Mouse (Mus musculus) Muller cell, postnatal 12 days (primary cell): Measurements from ENCODE around the gene Mien1.

Experiments used
- DNase-seq: peaks from one replicate; pipeline ENCODE4 v3.0.0-alpha.2; 2015; ENCODE audit errors: inconsistent ontology term

Gene Mien1

GRCm38 (mm10) chr11:98459860-98460259 is 21.1 kb upstream of the Mien1 start:
- no peak for DNase-seq

GRCm38 (mm10) chr11:98459071-98459741 is 20.4 kb upstream of the Mien1 start:
- no peak for DNase-seq

GRCm38 (mm10) chr11:98458121-98458990 is 19.6 kb upstream of the Mien1 start:
- DNase-seq: no peak

- DNase-seq: peak; percentile 74
These were observed 18.8 kb upstream of the Mien1 start for GRCm38 (mm10) chr11:98457367-98458120.

GRCm38 (mm10) chr11:98456945-98457344 is 18.2 kb upstream of the Mien1 start:
- DNase-seq: no peak

GRCm38 (mm10) chr11:98456545-98456944 is 17.8 kb upstream of the Mien1 start:
- DNase-seq: no peak

GRCm38 (mm10) chr11:98455484-98455883 is 16.7 kb upstream of the Mien1 start:
- no peak for DNase-seq

GRCm38 (mm10) chr11:98449921-98450771 is 11.4 kb upstream of the Mien1 start:
- no peak for DNase-seq

GRCm38 (mm10) chr11:98449419-98449818 is 10.6 kb upstream of the Mien1 start:
- DNase-seq: no peak

GRCm38 (mm10) chr11:98448191-98448790 is 9.5 kb upstream of the Mien1 start:
- DNase-seq: no peak

- no peak for DNase-seq
These were observed 8.7 kb upstream of the Mien1 start for GRCm38 (mm10) chr11:98447475-98447834.

GRCm38 (mm10) chr11:98446562-98447474 is 8.0 kb upstream of the Mien1 start:
- DNase-seq: no peak

- DNase-seq: no peak
These were observed 7.4 kb upstream of the Mien1 start, which contains the start of gene Grb7 for GRCm38 (mm10) chr11:98446213-98446561. Gene Grb7, plus strand, starts transcription at chr11:98446394.

- DNase-seq: no peak
These were observed 6.9 kb upstream of the Mien1 start for GRCm38 (mm10) chr11:98445679-98446078.

GRCm38 (mm10) chr11:98445238-98445637 is 6.4 kb upstream of the Mien1 start:
- DNase-seq: no peak

- DNase-seq: no peak
These were observed 4.9 kb upstream of the Mien1 start for GRCm38 (mm10) chr11:98443688-98444087.

- DNase-seq: no peak
These were observed 1.4 kb downstream of the Mien1 start for GRCm38 (mm10) chr11:98437441-98437840.

GRCm38 (mm10) chr11:98435723-98436122 is 3.1 kb downstream of the Mien1 start:
- DNase-seq: no peak

GRCm38 (mm10) chr11:98431743-98432502 is 6.9 kb downstream of the Mien1 start:
- DNase-seq: no peak
